Mouse (Mus musculus) heart, embryonic 14.5 days (tissue): Measurements from ENCODE around the gene Crip2. TPM values are rescaled to one million over a fixed set of nuclear protein-coding genes. Genes with fewer than 3 reads are reported as not detected.

ENCODE experiments used
- ATAC-seq: fragments of 200-750 bp; cut with Nextera tagmentation; 2 replicates; pipeline ENCODE4 v1.8.0; 2017; ENCODE audit warnings: low read depth, moderate TSS enrichment; ENCODE audit not compliant: insufficient number of reproducible peaks, insufficient read depth, low FRiP score
- H3K27ac ChIP-seq, 2 experiments: fragments of 200-500 bp in 1 of 2; fragments of 300-500 bp in 1 of 2; sonication (generic) in 1 of 2; replicated peaks in 1 of 2; 2 replicates each; pipeline ENCODE4 v1.5.1; 2012 to 2014; ENCODE audit warnings: low read depth in 2 of 2, low read length in 2 of 2, control low read depth in 1 of 2, mild to moderate bottlenecking in 1 of 2, mixed read lengths in 1 of 2; ENCODE audit not compliant: control insufficient read depth in 1 of 2, insufficient read depth in 1 of 2
- H3K27me3 ChIP-seq: fragments of 300-500 bp; sonication (generic); 2 replicates; pipeline ENCODE4 v1.6.1; 2014; ENCODE audit warnings: mild to moderate bottlenecking, low read length, control low read depth; ENCODE audit not compliant: control insufficient read depth, insufficient read depth
- H3K36me3 ChIP-seq: fragments of 300-500 bp; sonication (generic); 2 replicates; pipeline ENCODE4 v1.6.1; 2014; ENCODE audit warnings: mild to moderate bottlenecking, control low read depth, low read length, mixed read lengths; ENCODE audit not compliant: control insufficient read depth, insufficient read depth
- H3K4me1 ChIP-seq, 2 experiments: fragments of 200-500 bp in 1 of 2; fragments of 300-500 bp in 1 of 2; sonication (generic) in 1 of 2; 2 replicates each; pipeline ENCODE4 v1.6.1; 2012 to 2014; ENCODE audit warnings: low read length in 2 of 2, control low read depth in 1 of 2, mixed read lengths in 1 of 2; ENCODE audit not compliant: control insufficient read depth in 2 of 2, insufficient read depth in 2 of 2
- H3K4me2 ChIP-seq: fragments of 300-500 bp; sonication (generic); 2 replicates; pipeline ENCODE4 v1.6.1; 2014; ENCODE audit warnings: mild to moderate bottlenecking, low read length
- H3K4me3 ChIP-seq, 2 experiments: fragments of 200-500 bp in 1 of 2; fragments of 300-500 bp in 1 of 2; sonication (generic) in 1 of 2; 2 replicates each; pipeline ENCODE4 v1.5.1; 2012 to 2014; ENCODE audit warnings: low read length in 2 of 2, mild to moderate bottlenecking in 2 of 2, control low read depth in 1 of 2, low read depth in 1 of 2, moderate library complexity in 1 of 2; ENCODE audit not compliant: control insufficient read depth in 1 of 2, insufficient read depth in 1 of 2
- H3K9ac ChIP-seq: fragments of 300-500 bp; sonication (generic); 2 replicates; pipeline ENCODE4 v1.6.1; 2014; ENCODE audit warnings: mild to moderate bottlenecking, low read length
- H3K9me3 ChIP-seq: fragments of 300-500 bp; sonication (generic); 2 replicates; pipeline ENCODE4 v1.6.1; 2016; ENCODE audit warnings: low read length, control low read depth; ENCODE audit not compliant: control insufficient read depth
- WGBS: fragments of 180-500 bp; shearing (Covaris S2); extraction: QIAGEN DNeasy Blood & Tissue Kit; methylation state at CpG from one replicate; pipeline ENCODE4 v1.1.7; 2014; 5-methylcytosine and 5-hydroxymethylcytosine counted together
- polyA plus RNA-seq: library from polyadenylated mRNA; unstranded; fragments of >200 nt; fragmentation: Nextera tagmentation; extraction: Ambion mirVana; gene quantifications from 2 replicates; pipeline ENCODE4 v1.2.1, GENCODE M21; 2014

Gene Crip2
- polyA plus RNA-seq, 1 experiment from 2014 or later, result 1,706 TPM

- Histone ChIP-seq H3K9me3 (no peaks in the 10 kb centered on the region), H3K4me3 (peak overlapping the region; percentile 75 to 91), H3K27ac (peak overlapping the region; percentile 86 to 99), H3K9ac (peak overlapping the region; percentile 99), H3K4me2 (peak overlapping the region; percentile 96), H3K36me3 (peaks cover 66% of the 10 kb centered on the region), H3K4me1 (peaks cover 66 to 71% of the 10 kb centered on the region in 2 experiments), H3K27me3 (no peaks in the 10 kb centered on the region)
- ATAC-seq, result no peak
- 29% methylated on average over 11 of the region's 11 CpGs for WGBS
These were observed 853 bp upstream of the Crip2 start for GRCm38 (mm10) chr12:113138901-113139864.

- H3K9me3 ChIP-seq, result no peaks in the 10 kb centered on the region
- H3K27me3 ChIP-seq, result no peaks in the 10 kb centered on the region
- peaks cover 57 to 71% of the 10 kb centered on the region in 2 experiments for H3K4me1 ChIP-seq
- peak overlapping the region; percentile 99 for H3K9ac ChIP-seq
- peak overlapping the region; percentile 96 for H3K4me2 ChIP-seq
- H3K36me3 ChIP-seq, result peaks cover 66% of the 10 kb centered on the region
- WGBS, result under 1% methylated on average over 49 of the region's 49 CpGs
- H3K4me3 ChIP-seq, result peak overlapping the region; percentile 75 to 91
- ATAC-seq, result no peak
- peak overlapping the region; percentile 97 to 99 for H3K27ac ChIP-seq
These were observed 778 bp downstream of the Crip2 start for GRCm38 (mm10) chr12:113140616-113141411.

GRCm38 (mm10) chr12:113141531-113141973 lies 1.5 kb downstream of the Crip2 start:
- Histone ChIP-seq H3K27me3 (no peaks in the 10 kb centered on the region), H3K9ac (peak overlapping the region; percentile 99)

GRCm38 (mm10) chr12:113142021-113142975 lies 2.3 kb downstream of the Crip2 start:
- no peaks in the 10 kb centered on the region for H3K27me3 ChIP-seq
- no peaks in the 10 kb centered on the region for H3K9me3 ChIP-seq
- H3K36me3 ChIP-seq, result peaks cover 65% of the 10 kb centered on the region
- H3K4me3 ChIP-seq, result peak overlapping the region; percentile 75 to 91
- H3K9ac ChIP-seq, result peak overlapping the region; percentile 99
- H3K27ac ChIP-seq, result peak overlapping the region; percentile 97 to 99
- peak overlapping the region; percentile 96 for H3K4me2 ChIP-seq
- H3K4me1 ChIP-seq, result peaks cover 58 to 71% of the 10 kb centered on the region in 2 experiments
- ATAC-seq, result peak; percentile 49
- WGBS, result 2% methylated on average over 15 of the region's 15 CpGs

More at GRCm38 (mm10) chr12:113141531-113141973, 1.5 kb downstream of the Crip2 start:
- H3K4me2 ChIP-seq, result peak overlapping the region; percentile 96
- WGBS, result 11% methylated on average over 8 of the region's 8 CpGs
- no peak for ATAC-seq
- peak overlapping the region; percentile 97 to 99 for H3K27ac ChIP-seq
- H3K4me1 ChIP-seq, result peaks cover 58 to 71% of the 10 kb centered on the region in 2 experiments
- H3K36me3 ChIP-seq, result peaks cover 66% of the 10 kb centered on the region
- no peaks in the 10 kb centered on the region for H3K9me3 ChIP-seq
- peak overlapping the region; percentile 75 to 91 for H3K4me3 ChIP-seq

GRCm38 (mm10) chr12:113143164-113143563 lies 3.1 kb downstream of the Crip2 start:
- Histone ChIP-seq H3K36me3 (peaks cover 62% of the 10 kb centered on the region), H3K27ac (peak overlapping the region; percentile 97 to 99), H3K4me1 (peaks cover 60 to 73% of the 10 kb centered on the region in 2 experiments), H3K27me3 (no peaks in the 10 kb centered on the region), H3K9ac (peak overlapping the region; percentile 99), H3K9me3 (no peaks in the 10 kb centered on the region), H3K4me3 (peak overlapping the region; percentile 75 to 91), H3K4me2 (peak overlapping the region; percentile 96)
- ATAC-seq, result no peak
- WGBS, result 47% methylated on average over 7 of the region's 7 CpGs

GRCm38 (mm10) chr12:113144001-113144756 lies 4.1 kb downstream of the Crip2 start:
- Histone ChIP-seq H3K36me3 (peaks cover 55% of the 10 kb centered on the region), H3K4me1 (peaks cover 57 to 71% of the 10 kb centered on the region in 2 experiments), H3K9ac (peak overlapping the region; percentile 99), H3K27ac (peak overlapping the region; percentile 1 to 99; a peak in 3 of 4 replicates), H3K27me3 (no peaks in the 10 kb centered on the region), H3K9me3 (no peaks in the 10 kb centered on the region), H3K4me2 (peak overlapping the region; percentile 96), H3K4me3 (peak overlapping the region in 1 of 2 experiments; percentile 91; a peak in 2 of 4 replicates)
- 66% methylated on average over 20 of the region's 20 CpGs for WGBS
- ATAC-seq, result no peak
